Mouse (Mus musculus): ENCODE measurements at regions not wholly inside any gene's neighbourhood (a gene's known extent, or its start where the extent isn't known, plus 50 kb on each side); places are given as distances from the start of the nearest gene placed in this dataset.

DNA sequence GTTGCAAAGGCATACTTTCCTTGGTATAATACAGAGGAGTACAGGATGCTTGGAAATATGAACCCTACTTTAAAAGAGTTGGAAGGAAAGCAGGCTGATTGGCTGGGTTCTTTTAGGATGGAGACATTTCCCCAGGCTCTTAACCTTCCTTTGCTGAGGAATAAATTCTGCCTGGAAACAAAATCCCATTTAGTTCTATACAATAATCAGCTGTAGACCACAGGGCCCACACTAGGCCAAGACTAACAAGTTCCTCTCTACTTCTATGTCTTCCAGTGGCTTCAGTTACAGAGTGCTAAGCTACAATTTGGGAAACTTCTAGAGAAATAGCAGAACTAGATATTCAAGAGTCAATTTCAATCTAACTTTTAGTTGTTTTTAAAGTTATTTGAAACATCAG, 384.6 kb upstream of the Xrcc4 start:
- TF ChIP-seq CTCF (IDR thresholded peaks at IDR 0.05; ENCODE audit: borderline replicate concordance, insufficient read depth, low read length), result no peak
- no peak for TF ChIP-seq POLR2A (IDR thresholded peaks at IDR 0.05; ENCODE audit: low read depth, low read length)

All from embryonic fibroblast, embryonic 13.5 days (primary cell).